Mouse (Mus musculus) lung, postnatal 0 days (tissue): ENCODE data around the gene Hoxa9. TPM values are rescaled to one million over a fixed set of nuclear protein-coding genes. Genes with fewer than 3 reads are reported as not detected.
A peak's percentile ranks its signal among the peaks of the same experiment; 100 is the strongest.

ENCODE experiments used
- ATAC-seq: fragments of 200-750 bp; cut with Nextera tagmentation; 2 replicates; pipeline ENCODE4 v1.8.0; 2017; ENCODE audit warnings: moderate library complexity
- DNase-seq: peaks from one replicate; pipeline ENCODE4 v3.0.0-alpha.2; 2016; ENCODE audit warnings: low spot score
- H3K27ac ChIP-seq: fragments of 300-500 bp; sonication (generic); 2 replicates; pipeline ENCODE4 v1.5.1; 2014; ENCODE audit warnings: antibody characterized with exemption, mild to moderate bottlenecking, low read length, mixed read lengths
- H3K27me3 ChIP-seq: fragments of 300-500 bp; sonication (generic); replicated peaks from 2 replicates; pipeline ENCODE4 v1.6.1; 2014; ENCODE audit warnings: low read length, mixed read lengths; ENCODE audit not compliant: insufficient read depth
- H3K36me3 ChIP-seq: fragments of 300-500 bp; sonication (generic); 2 replicates; pipeline ENCODE4 v1.6.1; 2014; ENCODE audit warnings: low read length, mixed read lengths; ENCODE audit not compliant: insufficient read depth
- H3K4me1 ChIP-seq: fragments of 300-500 bp; sonication (generic); 2 replicates; pipeline ENCODE4 v1.6.1; 2014; ENCODE audit warnings: antibody characterized with exemption, low read depth, low read length, mixed read lengths; ENCODE audit not compliant: insufficient read depth
- H3K4me2 ChIP-seq: fragments of 300-500 bp; sonication (generic); replicated peaks from 2 replicates; pipeline ENCODE4 v1.6.1; 2014; ENCODE audit warnings: low read depth, mild to moderate bottlenecking, low read length, moderate library complexity, mixed read lengths
- H3K4me3 ChIP-seq: fragments of 300-500 bp; sonication (generic); 2 replicates; pipeline ENCODE4 v1.5.1; 2014; ENCODE audit warnings: low read depth, low read length
- H3K9ac ChIP-seq: fragments of 300-500 bp; sonication (generic); replicated peaks from 2 replicates; pipeline ENCODE4 v1.6.1; 2014; ENCODE audit warnings: low read depth, mild to moderate bottlenecking
- H3K9me3 ChIP-seq: fragments of 300-500 bp; sonication (generic); 2 replicates; pipeline ENCODE4 v1.6.1; 2016; ENCODE audit warnings: low read length, mixed read lengths
- CTCF ChIP-seq: IDR thresholded peaks from 2 replicates; pipeline ENCODE4 v1.5.1; 2016; ENCODE audit warnings: antibody characterized with exemption, mild to moderate bottlenecking
- EP300 ChIP-seq: IDR thresholded peaks from 2 replicates; pipeline ENCODE4 v1.6.1; 2016; ENCODE audit warnings: antibody characterized with exemption, mild to moderate bottlenecking, control low read depth
- WGBS: fragments of 180-500 bp; shearing (Covaris S2); extraction: QIAGEN DNeasy Blood & Tissue Kit; methylation state at CpG from one replicate; pipeline ENCODE4 v1.1.7; 2014; 5-methylcytosine and 5-hydroxymethylcytosine counted together
- polyA plus RNA-seq: library from polyadenylated mRNA; unstranded; fragments of >200 nt; fragmentation: Nextera tagmentation; extraction: Ambion mirVana; gene quantifications from 2 replicates; pipeline ENCODE4 v1.2.1, GENCODE M21; 2015

Gene Hoxa9
- polyA plus RNA-seq, 1 experiment from 2014 or later, result 0.06 TPM

DNA sequence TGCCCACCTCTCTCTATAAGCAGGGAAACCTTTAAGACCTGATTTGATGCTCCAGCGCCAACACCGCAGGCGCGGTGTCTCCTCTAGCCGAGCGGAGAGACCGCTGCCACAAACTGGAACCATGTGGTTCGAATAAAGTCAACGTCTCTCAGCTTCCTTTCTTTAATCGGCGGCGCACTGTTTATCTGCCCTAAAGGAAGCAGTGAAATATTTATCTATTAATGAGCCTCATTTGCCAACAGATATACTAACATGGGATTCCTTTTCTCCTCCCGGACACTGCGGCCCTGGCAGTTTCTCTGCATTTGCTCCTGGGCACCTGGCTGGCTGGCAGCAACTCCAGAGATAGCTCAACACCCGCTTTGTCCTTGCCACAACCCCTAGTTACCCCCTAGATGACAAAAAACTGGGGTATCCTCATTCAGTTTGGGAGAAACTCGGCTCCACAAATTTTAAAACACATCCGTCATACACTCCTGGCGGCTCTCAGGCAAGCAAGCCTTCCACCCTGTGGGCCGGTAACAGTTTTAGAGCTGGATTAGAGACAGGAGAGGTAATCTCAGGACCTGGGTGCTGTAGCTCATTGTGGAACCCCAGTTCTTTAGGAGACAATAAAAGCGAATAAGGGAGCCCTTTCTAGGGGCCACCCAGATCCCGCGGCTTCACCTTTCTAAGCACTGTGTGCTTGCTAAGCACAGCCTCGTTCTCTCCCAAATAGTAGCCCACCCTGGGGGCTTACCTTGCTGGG, 12.8 kb downstream of the Hoxa9 start:
- 0 out of 2 replicates have a peak overlapping the region, but pooled peaks have one; percentile 19 for H3K9ac ChIP-seq
- H3K4me2 ChIP-seq, result peak overlapping the region; percentile 57
- DNase-seq (no peak), ATAC-seq (no peak)
- H3K4me1 ChIP-seq, result peaks cover 10% of the 10 kb centered on the region
- no peak overlapping the region for H3K27ac ChIP-seq
- H3K27me3 ChIP-seq, result peaks cover 86% of the 10 kb centered on the region
- no peaks in the 10 kb centered on the region for H3K36me3 ChIP-seq
- TF ChIP-seq EP300 (no peak), CTCF (no peak)
- H3K4me3 ChIP-seq, result peak overlapping the region; percentile 39
- 14% methylated on average over 23 of the region's 23 CpGs for WGBS
- H3K9me3 ChIP-seq, result no peaks in the 10 kb centered on the region

- Histone ChIP-seq H3K9me3 (no peaks in the 10 kb centered on the region), H3K4me2 (peak overlapping the region; percentile 57), H3K4me1 (peaks cover 12% of the 10 kb centered on the region), H3K36me3 (no peaks in the 10 kb centered on the region), H3K27me3 (peaks cover 86% of the 10 kb centered on the region), H3K9ac (0 out of 2 replicates have a peak overlapping the region, but pooled peaks have one; percentile 19), H3K27ac (no peak overlapping the region), H3K4me3 (peak overlapping the region; percentile 39)
- ATAC-seq, result peak; percentile 49
- under 1% methylated on average over 25 of the region's 25 CpGs for WGBS
- peak; percentile 64 for DNase-seq
- no peak for TF ChIP-seq EP300
- TF ChIP-seq CTCF, result no peak
These were observed 13.5 kb downstream of the Hoxa9 start for GRCm38 (mm10) chr6:52217459-52217768.

GRCm38 (mm10) chr6:52216691-52217458, 14.0 kb downstream of the Hoxa9 start:
- H3K9me3 ChIP-seq, result no peaks in the 10 kb centered on the region
- DNase-seq, result no peak
- H3K36me3 ChIP-seq, result no peaks in the 10 kb centered on the region
- peak overlapping the region; percentile 57 for H3K4me2 ChIP-seq
- H3K4me1 ChIP-seq, result peaks cover 13% of the 10 kb centered on the region
- no peak for ATAC-seq
- no peak overlapping the region for H3K27ac ChIP-seq
- H3K4me3 ChIP-seq, result peak overlapping the region; percentile 39
- TF ChIP-seq EP300, result no peak
- no peak for TF ChIP-seq CTCF
- 4% methylated on average over 59 of the region's 60 CpGs for WGBS
- peaks cover 86% of the 10 kb centered on the region for H3K27me3 ChIP-seq
- no peak overlapping the region for H3K9ac ChIP-seq

DNA sequence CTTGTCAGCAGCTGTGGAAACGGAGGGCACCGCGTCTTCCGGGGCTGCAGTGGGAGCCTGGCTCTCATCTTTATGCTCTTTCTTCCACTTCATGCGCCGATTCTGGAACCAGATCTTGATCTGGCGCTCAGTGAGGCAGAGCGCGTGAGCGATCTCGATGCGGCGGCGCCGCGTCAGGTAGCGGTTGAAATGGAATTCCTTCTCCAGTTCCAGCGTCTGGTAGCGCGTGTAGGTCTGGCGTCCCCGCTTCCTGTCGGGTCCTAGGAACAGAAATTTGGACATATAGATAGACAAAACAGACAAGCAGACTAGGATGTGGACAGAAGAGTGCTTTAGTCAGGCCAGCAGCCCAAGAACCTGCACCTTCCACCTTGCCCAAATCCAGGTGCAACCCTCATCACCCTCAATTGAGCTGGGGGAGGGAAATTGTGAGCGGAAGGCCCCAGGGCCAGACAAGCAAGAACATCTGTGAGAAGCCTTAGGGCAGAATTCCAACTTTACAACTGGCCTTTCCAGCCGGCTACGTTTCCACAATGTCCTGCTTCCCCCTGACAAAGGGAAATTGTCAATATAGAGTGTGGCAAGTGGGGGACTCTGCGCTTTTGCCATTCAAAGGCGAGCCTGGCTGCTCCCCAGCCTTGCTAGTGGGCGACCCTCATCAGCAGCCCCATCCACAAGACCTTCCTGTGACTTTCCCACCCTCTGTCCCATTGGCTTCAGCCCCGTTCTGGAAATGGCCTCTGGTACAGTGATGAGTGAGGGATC, 14.9 kb downstream of the Hoxa9 start:
- TF ChIP-seq EP300 (no peak), CTCF (no peak)
- WGBS, result 7% methylated on average over 30 of the region's 30 CpGs
- DNase-seq (no peak), ATAC-seq (no peak)
- Histone ChIP-seq H3K27ac (no peak overlapping the region), H3K36me3 (no peaks in the 10 kb centered on the region), H3K4me2 (peak overlapping the region; percentile 57), H3K4me1 (peaks cover 13% of the 10 kb centered on the region), H3K27me3 (peaks cover 85% of the 10 kb centered on the region), H3K4me3 (peak overlapping the region; percentile 39; the same call in 1 of the 2 replicates), H3K9me3 (no peaks in the 10 kb centered on the region), H3K9ac (no peak overlapping the region)

- Histone ChIP-seq H3K27me3 (peaks cover 78% of the 10 kb centered on the region), H3K27ac (no peak overlapping the region), H3K9me3 (no peaks in the 10 kb centered on the region), H3K4me3 (no peak overlapping the region), H3K9ac (no peak overlapping the region), H3K4me1 (peaks cover 13% of the 10 kb centered on the region), H3K4me2 (no peak overlapping the region), H3K36me3 (no peaks in the 10 kb centered on the region)
- no peak for ATAC-seq
- WGBS, result 51% methylated on average over 3 of the region's 3 CpGs
- TF ChIP-seq CTCF (no peak), EP300 (no peak)
- no peak for DNase-seq
These were observed 15.8 kb downstream of the Hoxa9 start for GRCm38 (mm10) chr6:52215070-52215469.

GRCm38 (mm10) chr6:52214271-52214670, 16.6 kb downstream of the Hoxa9 start:
- ATAC-seq (no peak), DNase-seq (no peak)
- Histone ChIP-seq H3K4me2 (no peak overlapping the region), H3K27me3 (peaks cover 77% of the 10 kb centered on the region), H3K9ac (no peak overlapping the region), H3K36me3 (no peaks in the 10 kb centered on the region), H3K4me3 (no peak overlapping the region), H3K27ac (no peak overlapping the region), H3K4me1 (peaks cover 13% of the 10 kb centered on the region), H3K9me3 (no peaks in the 10 kb centered on the region)
- TF ChIP-seq CTCF (no peak), EP300 (no peak)
- WGBS, result 26% methylated on average over 5 of the region's 5 CpGs
